Mouse (Mus musculus): ENCODE measurements around the gene Prkg2. TPM values are rescaled to one million over a fixed set of nuclear protein-coding genes. Genes with fewer than 3 reads are reported as not detected.

Gene Prkg2
- polyA plus RNA-seq (2015; fragmentation: Nextera tagmentation; extraction: Ambion mirVana), result 0.87 and 1.2 TPM in 2 replicates

DNA sequence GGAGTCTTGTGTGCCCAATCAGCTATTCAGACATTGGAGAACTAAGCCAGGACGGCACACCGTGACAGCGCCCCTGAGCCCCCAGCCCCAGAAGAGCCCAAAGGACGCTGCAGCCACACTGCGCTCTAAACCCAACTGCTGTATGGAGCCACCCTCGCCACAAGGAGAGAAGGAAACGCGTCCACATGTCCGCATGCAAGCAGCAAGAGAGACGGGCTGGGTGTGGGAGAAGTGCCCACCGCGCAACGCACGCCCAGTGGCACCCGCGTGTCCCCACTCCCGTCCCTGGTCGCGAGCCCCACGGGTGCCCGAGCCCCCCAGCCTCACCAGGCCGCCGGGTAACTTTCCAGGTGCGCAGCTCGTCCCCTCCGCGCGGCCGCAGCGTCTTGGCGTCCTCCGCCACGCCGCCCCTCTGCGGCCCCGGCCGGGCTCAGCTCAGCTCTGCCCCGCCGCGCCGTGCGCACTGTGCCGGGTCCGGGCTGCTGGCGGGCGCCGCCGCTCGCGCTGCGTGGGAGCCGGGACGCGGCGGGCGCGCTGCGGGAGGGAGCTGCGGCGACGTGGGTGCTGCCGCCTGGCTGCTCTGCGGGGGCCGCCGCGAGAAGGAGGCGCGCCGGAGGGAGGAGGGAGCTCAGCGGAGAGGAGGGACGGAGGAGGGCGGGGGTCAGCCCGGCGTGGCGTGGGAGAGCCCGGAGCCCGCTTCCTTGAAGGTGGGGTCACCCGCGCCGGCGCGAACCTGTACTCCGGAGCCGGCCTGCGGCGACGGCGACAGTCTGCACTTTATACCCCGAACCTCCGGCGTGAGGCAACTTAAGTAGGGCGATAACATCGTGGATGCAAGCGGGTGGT lies at the start of gene Prkg2:
Gene Prkg2 (minus strand): TSS at position 756 of the 846 bp plus-strand sequence.

Other genes starting within 250 kb of the Prkg2 start
- 47.7 and 58.2 TPM in 2 replicates for gene Bmp3, start 182.9 kb downstream of the Prkg2 start, polyA plus RNA-seq (2015; fragmentation: Nextera tagmentation; extraction: Ambion mirVana)

All from urinary bladder, postnatal 0 days (tissue).